Mouse (Mus musculus) frontal cortex, adult 2 months (tissue): ENCODE measurements around the gene Nlk. TPM values are rescaled to one million over a fixed set of nuclear protein-coding genes. Genes with fewer than 3 reads are reported as not detected.
"Not testable (repeated sequence)": the region's sequence is repeated elsewhere in the genome, so short reads cannot be mapped to it uniquely, and the experiment has no call there.

Experiments used
- DNase-seq, 2 experiments: peaks; one replicate each; pipeline ENCODE4 v3.0.0; 2022; ENCODE audit warnings: low spot score in 1 of 2; ENCODE audit errors: extremely low spot score in 1 of 2
- polyA plus RNA-seq: library from polyadenylated mRNA; depleted of rRNA; stranded (reverse); fragments of >200 nt; gene quantifications from 2 replicates; pipeline ENCODE4 v1.2.3, GENCODE M21; 2012

Nlk gene
- polyA plus RNA-seq, 1 experiment, result 55.9 TPM

DNA sequence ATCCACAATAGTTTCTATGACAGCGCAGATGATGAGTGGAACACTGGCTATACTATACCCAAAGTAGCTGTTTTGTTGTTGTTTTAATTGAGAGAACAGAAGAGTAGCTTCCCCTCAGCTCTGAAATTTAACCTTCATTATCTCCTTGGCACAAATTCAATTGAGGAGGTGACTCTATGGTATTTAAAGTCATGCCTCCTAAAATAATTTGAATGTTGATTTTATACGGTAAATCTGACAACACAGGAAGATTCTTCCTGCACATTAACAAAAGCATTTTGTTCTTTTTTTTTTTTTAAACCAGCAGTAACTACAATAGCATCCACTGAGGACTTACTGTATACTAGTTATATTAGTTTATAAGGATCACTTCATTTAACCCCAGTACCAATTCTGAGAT lies 6.0 kb downstream of the Nlk start:
- DNase-seq, result no peak

DNA sequence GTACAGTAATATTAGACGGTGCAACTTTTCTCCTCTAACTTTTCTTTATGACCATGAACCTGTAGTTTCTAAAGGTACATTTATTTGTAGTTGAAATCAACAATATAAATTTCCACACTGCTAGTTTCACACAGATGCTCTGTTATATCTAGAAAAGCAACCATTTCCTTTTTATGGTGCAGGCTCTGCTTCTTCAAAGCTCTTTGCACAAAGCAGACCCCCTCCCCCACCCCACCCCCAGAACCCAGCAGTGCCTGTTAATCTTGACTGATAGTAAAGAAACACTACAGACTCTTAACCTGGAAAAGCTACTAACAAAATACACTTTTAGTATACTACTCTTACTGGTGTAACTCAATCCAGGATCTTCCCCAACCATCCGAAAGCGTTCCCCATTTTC lies 6.6 kb downstream of the Nlk start:
- DNase-seq, result no peak

DNA sequence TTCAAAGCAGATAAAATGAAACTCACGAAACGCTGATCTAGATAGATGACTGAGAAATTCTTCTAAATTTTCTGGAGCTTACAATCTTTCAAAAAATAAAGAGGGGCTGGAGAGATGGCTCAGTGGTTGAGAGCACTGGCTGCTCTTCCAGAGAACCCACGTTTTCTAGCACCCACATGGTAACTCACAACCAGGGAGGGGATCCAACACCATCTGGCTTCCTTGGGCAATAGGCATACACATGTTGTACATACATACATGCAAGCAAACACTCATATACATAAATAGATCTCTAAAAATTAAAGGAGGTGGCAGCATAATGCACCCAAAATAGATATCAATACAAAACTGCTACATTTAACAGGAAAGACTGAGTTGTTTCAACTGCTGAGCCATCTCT lies 16.1 kb downstream of the Nlk start:
- DNase-seq, result peak; percentile 56 to 65

DNA sequence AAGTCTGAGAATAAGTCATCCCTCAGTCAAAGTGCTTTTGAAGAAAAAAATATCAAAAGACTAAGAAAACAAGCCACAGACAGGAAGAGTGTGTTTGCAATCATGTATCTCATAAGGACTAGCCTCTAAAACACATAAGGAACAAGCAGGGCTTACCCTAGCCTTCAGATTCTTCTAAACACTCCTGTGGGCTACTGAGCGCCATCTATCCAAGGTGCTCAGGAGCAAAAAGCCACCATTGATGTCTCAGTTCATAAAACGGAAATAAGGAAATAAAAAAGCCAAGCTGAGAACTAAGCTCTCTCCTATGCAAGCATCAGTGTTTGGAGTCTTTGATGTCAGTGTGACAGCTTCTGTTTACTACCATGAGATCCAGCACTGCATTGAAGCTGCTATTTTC lies 18.4 kb downstream of the Nlk start:
- no peak for DNase-seq

DNA sequence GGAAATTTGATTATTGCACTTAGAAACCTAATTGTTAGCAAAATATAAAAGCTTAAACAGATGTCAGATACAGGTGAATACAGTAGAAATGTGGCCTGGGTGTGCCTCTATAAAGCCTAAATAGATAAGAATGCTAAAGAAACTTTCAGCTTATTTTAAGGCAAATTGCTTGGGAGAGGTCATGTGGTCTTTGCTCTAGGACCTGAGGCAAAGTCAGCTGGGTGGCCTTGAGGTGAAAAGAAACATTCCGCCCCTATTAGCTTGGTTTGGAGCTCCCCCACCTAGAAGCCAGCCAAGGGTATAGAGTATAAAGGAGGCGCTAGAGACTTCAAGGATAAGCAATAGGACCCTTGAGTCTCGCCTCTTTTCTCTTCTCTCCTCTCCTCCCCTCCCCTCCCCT lies 28.5 kb downstream of the Nlk start:
- DNase-seq, result no peak

- no peak for DNase-seq
Observed at GRCm38 (mm10) chr11:78664853-78665252, 32.3 kb downstream of the Nlk start.

- DNase-seq, result no peak
Observed at GRCm38 (mm10) chr11:78663916-78664315, 33.3 kb downstream of the Nlk start.

GRCm38 (mm10) chr11:78649143-78649542 lies 48.0 kb downstream of the Nlk start:
- no peak for DNase-seq

DNA sequence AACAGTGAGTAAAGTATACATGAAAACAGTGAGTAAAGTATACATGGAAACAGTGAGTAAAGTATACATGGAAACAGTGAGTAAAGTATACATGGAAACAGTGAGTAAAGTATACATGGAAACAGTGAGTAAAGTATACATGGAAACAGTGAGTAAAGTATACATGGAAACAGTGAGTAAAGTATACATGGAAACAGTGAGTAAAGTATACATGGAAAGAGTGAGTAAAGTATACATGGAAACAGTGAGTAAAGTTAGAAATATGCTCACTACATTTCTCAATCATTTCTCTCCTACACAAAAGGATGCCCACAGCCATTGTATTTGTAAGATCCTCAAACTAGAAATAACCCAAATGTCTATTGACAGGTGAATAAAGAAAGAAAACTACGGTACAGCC lies 48.8 kb downstream of the Nlk start:
- DNase-seq, result not testable (repeated sequence)

- DNase-seq, result no peak
Observed at GRCm38 (mm10) chr11:78643746-78644145, 53.4 kb downstream of the Nlk start.

DNA sequence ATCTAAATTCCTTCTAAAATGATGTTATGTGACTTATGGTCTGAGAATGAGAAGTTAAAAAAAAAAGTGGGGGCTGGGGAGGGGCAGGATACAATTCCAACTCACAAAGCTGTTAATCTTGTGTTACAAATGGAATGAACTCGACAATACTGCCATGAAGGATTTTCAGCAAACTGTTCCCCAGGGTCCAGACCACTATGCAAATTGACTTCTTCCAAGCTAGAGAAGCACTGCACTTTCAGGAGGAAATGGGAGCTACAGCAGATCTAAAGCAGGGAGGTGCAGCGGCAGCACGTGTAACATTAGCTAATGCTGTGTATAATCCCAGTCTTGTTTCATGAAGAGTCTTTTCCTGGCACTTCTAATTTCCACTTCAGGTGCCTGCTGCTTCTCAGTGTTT lies 55.0 kb downstream of the Nlk start:
- no peak for DNase-seq

DNA sequence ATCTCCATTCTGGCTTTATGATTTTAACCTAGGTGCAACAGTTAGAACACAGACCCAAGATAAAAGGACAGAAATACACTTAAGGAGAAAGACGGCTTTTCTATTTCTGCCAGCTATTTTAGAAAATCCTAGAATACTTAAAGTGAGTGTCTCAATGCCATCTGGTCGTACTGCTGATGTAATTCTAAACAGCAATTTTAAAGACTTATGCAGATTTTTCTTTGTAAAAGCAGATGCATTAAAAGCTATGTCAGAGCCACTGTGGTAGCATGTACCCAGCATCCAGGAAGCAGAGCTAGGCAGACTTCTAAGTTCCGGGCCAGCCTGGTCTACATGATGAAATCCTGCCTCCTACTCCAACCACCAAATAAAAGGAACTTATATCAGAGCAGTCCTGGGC lies 56.1 kb downstream of the Nlk start:
- DNase-seq, result peak; percentile 14 to 49

GRCm38 (mm10) chr11:78632782-78633181 lies 64.4 kb downstream of the Nlk start:
- no peak for DNase-seq

DNA sequence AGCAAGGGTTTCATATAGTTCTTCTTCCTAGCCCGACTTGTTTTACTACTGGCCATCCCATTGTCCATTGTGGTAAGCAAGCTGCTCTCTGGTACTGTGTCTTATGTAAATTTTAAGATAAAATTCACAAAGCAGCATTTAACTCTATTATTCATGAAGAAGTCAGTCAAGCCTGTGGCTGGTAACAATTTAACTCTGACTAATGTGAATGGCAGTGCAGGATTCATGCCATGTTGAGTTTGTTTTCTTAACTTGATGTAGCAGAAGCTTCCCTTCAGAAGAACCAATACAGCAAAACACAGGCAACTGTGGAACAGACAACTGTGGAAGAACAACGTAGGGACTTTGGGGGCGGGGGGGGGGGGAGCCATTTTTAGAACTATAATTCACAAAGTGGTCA lies 68.3 kb downstream of the Nlk start:
- no peak for DNase-seq

DNA sequence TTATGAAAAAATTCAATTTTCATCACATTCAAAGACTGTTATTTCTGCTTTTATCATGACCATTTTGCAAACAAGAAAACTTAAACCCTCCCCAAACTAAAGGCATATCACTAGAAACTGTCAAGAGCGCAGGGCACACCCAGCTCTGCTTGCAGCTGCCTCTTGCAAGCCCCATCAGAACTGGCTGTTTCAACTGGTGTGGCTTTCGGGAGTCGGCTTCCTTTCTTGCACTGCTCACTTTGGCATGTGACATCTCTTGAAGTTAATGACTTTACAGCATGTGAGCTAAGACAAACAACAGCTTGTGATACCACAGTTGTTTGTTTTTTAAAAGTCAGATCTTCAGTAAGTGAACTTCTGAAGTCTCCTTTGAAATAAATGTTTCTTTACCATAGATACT lies 72.8 kb downstream of the Nlk start:
- no peak for DNase-seq

GRCm38 (mm10) chr11:78621926-78622325 lies 75.2 kb downstream of the Nlk start:
- no peak for DNase-seq

- DNase-seq, result no peak
Observed at GRCm38 (mm10) chr11:78620179-78620578, 77.0 kb downstream of the Nlk start.

DNA sequence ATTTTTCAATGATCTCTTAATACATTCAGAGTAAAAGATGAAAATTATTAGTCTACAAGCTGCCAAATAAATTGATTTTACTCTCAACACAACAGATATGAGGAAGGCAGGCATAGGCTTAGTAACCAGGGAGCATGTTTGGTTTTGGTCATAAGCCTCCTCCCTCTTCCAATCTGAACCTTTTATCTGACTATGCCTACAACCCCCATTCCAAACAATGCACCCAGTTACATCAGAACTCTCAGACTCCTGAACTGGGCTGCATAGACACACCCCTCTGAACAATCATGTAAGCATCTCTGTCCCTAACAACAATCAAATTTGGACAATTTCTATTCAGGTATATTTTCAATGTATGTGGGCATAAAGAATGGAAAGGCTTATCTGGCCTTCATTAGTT lies 85.9 kb downstream of the Nlk start:
- DNase-seq, result no peak

DNA sequence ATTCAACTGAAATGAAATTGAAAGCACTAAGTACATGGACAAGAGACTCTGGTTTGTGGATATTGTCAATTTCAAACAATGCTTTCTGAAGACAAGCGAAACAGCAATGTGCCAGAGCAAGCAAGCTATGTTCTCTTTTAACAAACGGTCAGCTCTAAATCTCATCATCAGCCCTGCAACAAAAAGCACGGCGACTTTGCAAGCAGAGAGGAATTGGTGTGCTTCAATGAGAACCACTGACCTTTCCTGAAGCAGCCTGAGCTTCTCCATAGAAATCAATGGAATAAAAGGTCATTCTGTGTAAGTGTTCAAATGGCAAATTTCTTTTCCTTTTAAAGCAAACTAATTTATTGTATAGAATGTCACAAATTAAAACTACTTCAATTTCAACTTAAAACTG lies 87.5 kb downstream of the Nlk start:
- DNase-seq, result no peak

GRCm38 (mm10) chr11:78604826-78605225 lies 92.3 kb downstream of the Nlk start:
- DNase-seq, result no peak

- DNase-seq, result no peak
Observed at GRCm38 (mm10) chr11:78602781-78603180, 94.4 kb downstream of the Nlk start.

GRCm38 (mm10) chr11:78600926-78601590 lies 96.1 kb downstream of the Nlk start:
- peak in 1 of 2 experiments; percentile 48 for DNase-seq

DNA sequence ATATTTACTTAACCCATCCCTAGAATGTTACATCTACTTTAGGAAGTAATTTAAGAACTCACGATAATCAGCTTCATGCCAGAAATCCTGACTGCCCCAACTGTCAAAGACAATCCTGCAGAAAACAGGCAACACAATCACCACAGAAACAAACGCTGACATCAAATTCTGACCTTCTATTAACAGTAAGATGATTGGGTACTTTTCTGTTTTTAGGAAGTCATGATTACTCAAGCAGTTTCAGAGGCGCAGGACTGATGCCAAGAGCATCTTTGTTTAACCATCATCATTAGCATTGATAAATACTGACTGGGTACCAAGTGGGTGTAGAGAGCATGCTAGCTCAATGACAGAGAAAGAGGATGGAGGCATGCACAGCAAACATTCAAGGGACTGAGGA lies 96.7 kb downstream of the Nlk start:
- no peak for DNase-seq
